Mouse (Mus musculus) small intestine, adult 2 months (tissue): ENCODE results near the gene Gm10518.

Experiments used
- CTCF ChIP-seq: fragments of 200-500 bp; IDR thresholded peaks from 2 replicates; pipeline ENCODE4 v1.5.1; 2012; ENCODE audit warnings: low read depth, mild to moderate bottlenecking, control low read depth, inconsistent platforms, low read length, moderate library complexity, mixed read lengths; ENCODE audit not compliant: insufficient replicate concordance, insufficient read length; ENCODE audit errors: extremely low read depth
- POLR2A ChIP-seq: fragments of 200-500 bp; IDR thresholded peaks from 2 replicates; pipeline ENCODE4 v1.6.1; 2012; ENCODE audit warnings: low read depth, mild to moderate bottlenecking, control low read depth, inconsistent platforms, low read length, moderate library complexity

- no peak for TF ChIP-seq POLR2A
- no peak for TF ChIP-seq CTCF
These were observed 21.4 kb downstream of the Gm10518 start for GRCm38 (mm10) chr1:179824549-179824948.
